Mouse (Mus musculus) thymus, adult 2 months (tissue): ENCODE measurements at regions not wholly inside any gene's neighbourhood (a gene's known extent, or its start where the extent isn't known, plus 50 kb on each side); places are given as distances from the start of the nearest gene placed in this dataset.

ENCODE experiments used
- CTCF ChIP-seq: fragments of 200-500 bp; IDR thresholded peaks from 2 replicates; pipeline ENCODE4 v1.5.1; 2012; ENCODE audit warnings: mild to moderate bottlenecking, control low read depth, low read length, moderate library complexity, borderline replicate concordance; ENCODE audit not compliant: control insufficient read depth, poor library complexity, insufficient read depth; ENCODE audit errors: extremely low read depth
- POLR2A ChIP-seq: fragments of 200-500 bp; IDR thresholded peaks from 2 replicates; pipeline ENCODE4 v1.6.1; 2012; ENCODE audit warnings: mild to moderate bottlenecking, low read length, control low read depth, moderate library complexity; ENCODE audit not compliant: control insufficient read depth, poor library complexity, insufficient read depth; ENCODE audit errors: extremely low read depth

GRCm38 (mm10) chr1:63947278-63947677 is 174.8 kb downstream of the Klf7 start:
- TF ChIP-seq POLR2A (no peak), CTCF (no peak)
